ENCODE assay signal across 7 mouse cellular contexts in genomic region chr6:86585070-86585600, GRCm38 (mm10). TPM values are rescaled to one million over a fixed set of nuclear protein-coding genes. Genes with fewer than 3 reads are reported as not detected.
DNase-seq lines count a peak whose midpoint lies in the region; ATAC-seq lines count a peak whose summit lies in the region.

No protein-coding gene starts in this region.

- no peaks in the 10 kb centered on the region for H3K27me3 ChIP-seq in embryonic facial prominence, embryonic 11.5 days (ENCODE audit: control insufficient read depth, insufficient read depth, low read length)
- H3K27me3 ChIP-seq in intestine, embryonic 16.5 days (replicated peaks; ENCODE audit: control insufficient read depth, insufficient read depth, low read length) = no peaks in the 10 kb centered on the region

- peak overlapping the region; percentile 54 for H3K4me2 ChIP-seq in embryonic facial prominence, embryonic 11.5 days (ENCODE audit: low read depth, low read length)
- peak overlapping the region; percentile 59 for H3K4me2 ChIP-seq in intestine, embryonic 16.5 days (ENCODE audit: low read depth, low read length)

- H3K9me3 ChIP-seq in embryonic facial prominence, embryonic 11.5 days (replicated peaks; ENCODE audit: control insufficient read depth, low read length) = no peaks in the 10 kb centered on the region
- no peaks in the 10 kb centered on the region for H3K9me3 ChIP-seq in intestine, embryonic 16.5 days (ENCODE audit: control insufficient read depth, low read length)

- peak overlapping the region; percentile 51 for H3K9ac ChIP-seq in embryonic facial prominence, embryonic 11.5 days (replicated peaks; ENCODE audit: low read length)
- H3K9ac ChIP-seq in intestine, embryonic 16.5 days (ENCODE audit: low read depth, low read length) = peak overlapping the region; percentile 70

- peaks cover 3% of the 10 kb centered on the region; the same call in 1 of the 2 replicates for H3K4me1 ChIP-seq in embryonic facial prominence, embryonic 11.5 days (ENCODE audit: control insufficient read depth, insufficient read depth, low read length)
- peaks cover 26% of the 10 kb centered on the region for H3K4me1 ChIP-seq in intestine, embryonic 16.5 days (ENCODE audit: control insufficient read depth, insufficient read depth, low read length)

- peak; percentile 65 for ATAC-seq in embryonic facial prominence, embryonic 11.5 days (replicated peaks; ENCODE audit: insufficient number of reproducible peaks, low FRiP score, low TSS enrichment, low read depth)
- peak; percentile 92 for ATAC-seq in granulocyte monocyte progenitor cell, adult 5-6 weeks (replicated peaks; ENCODE audit: poor library complexity, severe bottlenecking)
- ATAC-seq in intestine, embryonic 16.5 days = peak; percentile 84
- peak; percentile 48; the same call in 1 of the 2 replicates for ATAC-seq in megakaryocyte-erythroid progenitor cell, adult 5-6 weeks (replicated peaks; ENCODE audit: low FRiP score, low TSS enrichment, poor library complexity, severe bottlenecking)

- H3K36me3 ChIP-seq in embryonic facial prominence, embryonic 11.5 days (replicated peaks; ENCODE audit: control insufficient read depth, insufficient read depth, low read depth, low read length) = no peaks in the 10 kb centered on the region
- no peaks in the 10 kb centered on the region for H3K36me3 ChIP-seq in intestine, embryonic 16.5 days (ENCODE audit: control insufficient read depth, insufficient read depth, low read length)

- intact Hi-C loops in left cerebral cortex, postnatal 25 days (cut with DNase I) = loop anchor here (1.0 kb wide), 2 partner anchors 39 to 84 kb away; partner anchors contain the start of gene Mxd1

- WGBS in embryonic facial prominence, embryonic 11.5 days = 14% methylated on average over 16 of the region's 16 CpGs
- 8% methylated on average over 16 of the region's 16 CpGs for WGBS in intestine, embryonic 16.5 days

- H3K4me3 ChIP-seq in embryonic facial prominence, embryonic 11.5 days (ENCODE audit: low read depth, low read length) = peak overlapping the region; percentile 25
- H3K4me3 ChIP-seq in intestine, embryonic 16.5 days (ENCODE audit: low read length) = peak overlapping the region; percentile 38

- peak; percentile 94 for DNase-seq in adrenal gland, postnatal 14 days
- DNase-seq in embryonic facial prominence, embryonic 11.5 days (ENCODE audit: low spot score) = peak; percentile 76
- DNase-seq in left cerebral cortex, postnatal 25 days (ENCODE audit: low spot score in 2 of 2) = peak; percentile 88 to 96
- peak; percentile 89 to 95 for DNase-seq in right cerebral cortex, postnatal 10 days (ENCODE audit: low spot score in 2 of 2)

- peak overlapping the region; percentile 29; the same call in 1 of the 2 replicates for H3K27ac ChIP-seq in embryonic facial prominence, embryonic 11.5 days (replicated peaks; ENCODE audit: low read depth, low read length)
- peak overlapping the region; percentile 90 for H3K27ac ChIP-seq in intestine, embryonic 16.5 days (ENCODE audit: low read length)

RNA-seq across cellular contexts. Expression of gene Asprv1, which starts 42.8 kb away (rescaled TPM):
- 0.41 TPM in 1 of 2 replicates, not detected in the other for total RNA-seq in adrenal gland, postnatal 14 days (2021)
- polyA plus RNA-seq in embryonic facial prominence, embryonic 11.5 days (2014; fragmentation: Nextera tagmentation; extraction: Ambion mirVana) = 0.79 and 0.89 TPM in 2 replicates
- not detected in 2 replicates for total RNA-seq in granulocyte monocyte progenitor cell, adult 5-6 weeks (2014; fragmentation: Nextera tagmentation)
- 0.98 TPM in 1 of 2 replicates, not detected in the other for total RNA-seq in granulocyte monocyte progenitor cell, adult 5-6 weeks (2017)
- polyA plus RNA-seq in intestine, embryonic 16.5 days (2015; fragmentation: Nextera tagmentation; extraction: Ambion mirVana) = 0.73 and 1.1 TPM in 2 replicates
- total RNA-seq in left cerebral cortex, postnatal 25 days (2021) = 1 to 10 TPM; 1.1 to 2.3 TPM
- total RNA-seq in megakaryocyte-erythroid progenitor cell, adult 5-6 weeks (2014; fragmentation: Nextera tagmentation) = not detected in 2 replicates
- total RNA-seq in megakaryocyte-erythroid progenitor cell, adult 5-6 weeks (2017) = not detected in 2 replicates

RNA-seq across cellular contexts. Expression of gene Pcbp1, which starts 59.0 kb away (rescaled TPM):
- total RNA-seq in adrenal gland, postnatal 14 days (2021) = 260 TPM in 2 replicates
- polyA plus RNA-seq in embryonic facial prominence, embryonic 11.5 days (2014; fragmentation: Nextera tagmentation; extraction: Ambion mirVana) = 405 and 423 TPM in 2 replicates
- 258 and 285 TPM in 2 replicates for total RNA-seq in granulocyte monocyte progenitor cell, adult 5-6 weeks (2014; fragmentation: Nextera tagmentation)
- total RNA-seq in granulocyte monocyte progenitor cell, adult 5-6 weeks (2017) = 130 and 152 TPM in 2 replicates
- 173 and 183 TPM in 2 replicates for polyA plus RNA-seq in intestine, embryonic 16.5 days (2015; fragmentation: Nextera tagmentation; extraction: Ambion mirVana)
- total RNA-seq in left cerebral cortex, postnatal 25 days (2021) = 100 to 1,000 TPM; 183 to 189 TPM
- 289 and 315 TPM in 2 replicates for total RNA-seq in megakaryocyte-erythroid progenitor cell, adult 5-6 weeks (2014; fragmentation: Nextera tagmentation)
- total RNA-seq in megakaryocyte-erythroid progenitor cell, adult 5-6 weeks (2017) = 118 and 123 TPM in 2 replicates

Comparison
In these comparisons a context has a peak if more than half of its experiments do, and no peak if none do; other contexts are left out.
1. Peak in every context shown above with its lines: DNase-seq, ATAC-seq, H3K4me3 ChIP-seq and H3K27ac ChIP-seq.